Mouse (Mus musculus): ENCODE data around the gene Cd36. TPM values are rescaled to one million over a fixed set of nuclear protein-coding genes. Genes with fewer than 3 reads are reported as not detected.

Gene Cd36
- polyA plus RNA-seq, 1 experiment: 7.7 TPM

DNA sequence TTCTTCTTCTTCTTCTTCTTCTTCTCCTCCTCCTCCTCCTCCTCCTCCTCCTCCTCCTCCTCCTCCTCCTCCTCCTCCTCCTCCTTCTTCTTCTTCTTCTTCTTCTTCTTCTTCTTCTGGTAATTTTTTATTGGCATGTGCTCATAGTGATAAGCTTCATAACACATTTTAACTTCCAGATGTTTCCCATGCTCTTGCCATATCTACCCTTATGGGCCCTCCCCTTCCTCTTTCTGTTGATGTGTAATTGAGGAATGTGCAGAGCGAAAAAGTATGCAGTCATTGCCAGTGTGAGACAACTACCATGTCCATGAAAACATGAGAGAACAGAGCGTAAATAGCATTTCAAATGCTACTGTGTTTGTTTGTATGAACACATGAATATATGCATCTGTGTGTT lies 118.3 kb downstream of the Cd36 start:
- H3ac ChIP-seq (ENCODE audit: control insufficient read depth, insufficient read length): no peak overlapping the region
- H3K4me2 ChIP-seq (ENCODE audit: low read depth): no peak overlapping the region
- no peaks in the 10 kb centered on the region for H3K36me3 ChIP-seq (ENCODE audit: control insufficient read depth, insufficient read depth)
- no peak overlapping the region for H3K4me3 ChIP-seq
- TF ChIP-seq MAX (IDR thresholded peaks at IDR 0.05; ENCODE audit: low read depth) (no peak), POLR2AphosphoS2 (IDR thresholded peaks at IDR 0.05; ENCODE audit: insufficient read length, low read depth) (no peak), E2F4 (IDR thresholded peaks at IDR 0.05; ENCODE audit: insufficient read depth) (no peak), REST (IDR thresholded peaks at IDR 0.05; ENCODE audit: insufficient read depth, insufficient read length) (no peak), SRF (IDR thresholded peaks at IDR 0.05; ENCODE audit: control insufficient read depth, insufficient read length, low read depth) (no peak), CEBPB (IDR thresholded peaks at IDR 0.05; ENCODE audit: insufficient read depth, poor library complexity, severe bottlenecking) (no peak), USF1 (IDR thresholded peaks at IDR 0.05; ENCODE audit: low read depth) (no peak), TCF3 (IDR thresholded peaks at IDR 0.05; ENCODE audit: insufficient read length, low read depth) (no peak), POLR2A (IDR thresholded peaks at IDR 0.05; ENCODE audit: insufficient read length, low read depth) (no peak), TCF12 (IDR thresholded peaks at IDR 0.05; ENCODE audit: insufficient read depth, poor library complexity, severe bottlenecking) (no peak), MYOD1 (IDR thresholded peaks at IDR 0.05; ENCODE audit: control insufficient read depth in 1 of 3, insufficient read length in 2 of 3, low read depth in 2 of 3) (no peak), MYOG (IDR thresholded peaks at IDR 0.05; ENCODE audit: control insufficient read depth in 1 of 3, insufficient read depth in 1 of 3, insufficient read length in 2 of 3, low read depth in 2 of 3) (no peak)
- no peaks in the 10 kb centered on the region for H3K27me3 ChIP-seq (ENCODE audit: control insufficient read depth, insufficient read depth, insufficient read length)
- H3K79me2 ChIP-seq (ENCODE audit: control insufficient read depth, insufficient read depth): no peaks in the 10 kb centered on the region

DNA sequence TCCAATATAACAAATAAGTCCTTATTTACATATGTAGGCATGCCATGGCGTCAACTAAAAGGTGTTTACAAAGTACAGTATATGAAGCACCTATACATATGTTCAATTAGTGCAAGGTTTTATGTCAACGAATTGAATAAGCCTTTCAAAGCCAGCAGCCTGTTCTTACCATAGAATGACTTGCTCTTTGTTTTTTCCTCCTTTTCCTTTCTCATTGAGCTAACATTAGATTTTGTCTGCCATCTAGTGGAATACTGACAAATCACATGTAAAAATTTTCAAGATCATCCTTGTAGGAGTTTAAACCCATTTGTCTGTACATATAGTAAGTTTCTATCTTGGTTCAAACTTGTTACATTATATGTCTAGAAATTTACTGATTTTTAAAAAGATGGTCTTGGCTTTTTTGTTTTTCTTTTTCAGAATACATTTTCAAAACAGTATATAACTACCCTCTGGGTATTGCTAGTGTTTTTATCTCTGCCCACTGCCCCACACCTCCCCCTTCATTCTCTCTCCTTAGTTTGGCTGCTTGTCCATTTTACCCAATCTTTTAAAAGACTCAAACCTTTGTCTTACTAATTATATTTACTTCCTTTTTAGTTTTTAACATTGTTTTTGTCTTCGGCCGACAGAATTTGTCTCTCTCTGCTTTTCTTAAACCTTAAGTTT lies 122.5 kb downstream of the Cd36 start:
- Histone ChIP-seq H3K4me2 (ENCODE audit: low read depth) (no peak overlapping the region), H3K79me2 (ENCODE audit: control insufficient read depth, insufficient read depth) (no peaks in the 10 kb centered on the region), H3K27me3 (ENCODE audit: control insufficient read depth, insufficient read depth, insufficient read length) (no peaks in the 10 kb centered on the region), H3K36me3 (ENCODE audit: control insufficient read depth, insufficient read depth) (no peaks in the 10 kb centered on the region), H3K4me3 (no peak overlapping the region), H3ac (ENCODE audit: control insufficient read depth, insufficient read length) (no peak overlapping the region)
- TF ChIP-seq MAX (IDR thresholded peaks at IDR 0.05; ENCODE audit: low read depth): no peak
- no peak for TF ChIP-seq USF1 (IDR thresholded peaks at IDR 0.05; ENCODE audit: low read depth)
- TF ChIP-seq MYOG (IDR thresholded peaks at IDR 0.05; ENCODE audit: control insufficient read depth in 1 of 3, insufficient read depth in 1 of 3, insufficient read length in 2 of 3, low read depth in 2 of 3): no peak
- TF ChIP-seq E2F4 (IDR thresholded peaks at IDR 0.05; ENCODE audit: insufficient read depth): no peak
- no peak for TF ChIP-seq CEBPB (IDR thresholded peaks at IDR 0.05; ENCODE audit: insufficient read depth, poor library complexity, severe bottlenecking)
- TF ChIP-seq TCF12 (IDR thresholded peaks at IDR 0.05; ENCODE audit: insufficient read depth, poor library complexity, severe bottlenecking): no peak
- TF ChIP-seq POLR2AphosphoS2 (IDR thresholded peaks at IDR 0.05; ENCODE audit: insufficient read length, low read depth): no peak
- no peak for TF ChIP-seq SRF (IDR thresholded peaks at IDR 0.05; ENCODE audit: control insufficient read depth, insufficient read length, low read depth)
- no peak for TF ChIP-seq MYOD1 (IDR thresholded peaks at IDR 0.05; ENCODE audit: control insufficient read depth in 1 of 3, insufficient read length in 2 of 3, low read depth in 2 of 3)

DNA sequence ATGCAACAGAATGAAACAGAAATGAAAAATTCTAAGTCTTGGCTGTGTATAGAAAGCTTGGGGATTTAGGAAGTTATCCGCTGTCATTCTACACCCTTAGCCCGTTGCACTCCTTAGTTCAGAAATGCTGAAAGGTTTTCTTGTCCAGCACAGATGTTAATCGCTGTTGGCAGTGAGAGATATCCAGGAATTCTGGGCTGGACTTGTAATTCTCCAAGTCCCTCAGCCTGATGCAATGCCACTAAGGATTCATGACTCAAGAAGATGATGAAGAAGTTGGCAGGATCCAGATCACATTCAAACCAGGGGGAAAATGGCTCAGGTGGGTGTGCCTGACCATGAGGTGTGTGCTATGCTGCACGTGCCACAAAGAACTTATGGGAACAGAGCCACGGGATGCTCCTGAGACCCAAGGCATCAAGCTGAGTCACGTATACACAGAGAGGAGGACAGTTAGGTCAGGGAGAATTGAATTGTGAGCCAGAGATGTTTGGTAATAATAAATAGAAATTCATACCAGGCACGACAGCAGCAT lies 135.1 kb downstream of the Cd36 start:
- Histone ChIP-seq H3K4me3 (no peak overlapping the region), H3K36me3 (ENCODE audit: control insufficient read depth, insufficient read depth) (no peaks in the 10 kb centered on the region), H3K4me2 (ENCODE audit: low read depth) (no peak overlapping the region), H3ac (ENCODE audit: control insufficient read depth, insufficient read length) (no peak overlapping the region), H3K27me3 (ENCODE audit: control insufficient read depth, insufficient read depth, insufficient read length) (no peaks in the 10 kb centered on the region), H3K79me2 (ENCODE audit: control insufficient read depth, insufficient read depth) (no peaks in the 10 kb centered on the region)
- TF ChIP-seq USF1 (IDR thresholded peaks at IDR 0.05; ENCODE audit: low read depth): no peak
- TF ChIP-seq CEBPB (IDR thresholded peaks at IDR 0.05; ENCODE audit: insufficient read depth, poor library complexity, severe bottlenecking): 0 out of 2 replicates have a peak, but pooled peaks have one; percentile 1

DNA sequence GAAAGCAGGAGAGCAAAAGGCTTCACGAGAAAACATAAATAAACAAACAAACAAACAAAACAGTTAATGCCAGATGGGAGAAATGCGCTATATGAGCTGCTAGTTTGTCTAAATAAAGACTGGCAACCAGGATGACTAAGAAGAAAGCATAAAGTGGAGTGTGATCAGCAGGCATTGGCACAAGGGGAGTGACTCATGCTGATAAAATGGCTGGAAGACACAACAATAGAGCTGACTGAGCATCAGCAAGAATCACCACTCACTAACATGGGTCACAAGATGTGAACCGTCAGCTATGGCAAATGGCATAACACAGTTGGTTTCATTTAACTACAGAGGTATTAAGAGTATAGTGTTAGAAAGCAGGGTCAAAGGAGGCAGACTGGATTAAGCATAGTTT lies 140.3 kb downstream of the Cd36 start:
- Histone ChIP-seq H3K27me3 (ENCODE audit: control insufficient read depth, insufficient read depth, insufficient read length) (no peaks in the 10 kb centered on the region), H3K4me2 (ENCODE audit: low read depth) (peak overlapping the region; percentile 7), H3K36me3 (ENCODE audit: control insufficient read depth, insufficient read depth) (no peaks in the 10 kb centered on the region), H3K4me3 (no peak overlapping the region), H3ac (ENCODE audit: control insufficient read depth, insufficient read length) (no peak overlapping the region), H3K79me2 (ENCODE audit: control insufficient read depth, insufficient read depth) (no peaks in the 10 kb centered on the region)
- no peak for TF ChIP-seq CEBPB (IDR thresholded peaks at IDR 0.05; ENCODE audit: insufficient read depth, poor library complexity, severe bottlenecking)
- no peak for TF ChIP-seq SRF (IDR thresholded peaks at IDR 0.05; ENCODE audit: control insufficient read depth, insufficient read length, low read depth)
- peak; percentile 5 for TF ChIP-seq USF1 (IDR thresholded peaks at IDR 0.05; ENCODE audit: low read depth)
- TF ChIP-seq MYOD1 (IDR thresholded peaks at IDR 0.05; ENCODE audit: control insufficient read depth in 1 of 3, insufficient read length in 2 of 3, low read depth in 2 of 3): peak in 1 of 3 experiments; percentile 10

DNA sequence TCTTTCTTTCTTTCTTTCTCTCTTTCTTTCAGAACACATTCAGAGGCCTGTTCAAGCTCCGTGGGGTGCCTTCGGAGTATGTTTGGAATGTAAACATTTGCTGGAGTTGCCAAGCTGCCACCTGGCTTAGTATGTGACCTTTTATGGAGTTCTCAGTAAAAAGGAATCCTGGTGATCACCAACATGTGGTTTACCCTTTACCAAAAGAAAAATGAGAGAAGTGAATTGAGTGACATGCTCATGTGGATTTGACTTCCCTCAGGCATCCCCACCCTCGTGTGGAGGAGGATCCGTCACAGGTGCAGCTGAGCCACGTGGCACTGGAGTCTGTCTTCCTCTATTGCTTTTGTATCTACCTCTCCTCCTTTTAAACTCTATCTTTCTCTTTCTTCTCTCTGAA lies 141.5 kb downstream of the Cd36 start:
- TF ChIP-seq E2F4 (IDR thresholded peaks at IDR 0.05; ENCODE audit: insufficient read depth): no peak
- TF ChIP-seq MYOD1 (IDR thresholded peaks at IDR 0.05; ENCODE audit: control insufficient read depth in 1 of 3, insufficient read length in 2 of 3, low read depth in 2 of 3): peak in 2 of 3 experiments; percentile 93 to 95
- TF ChIP-seq MYOG (IDR thresholded peaks at IDR 0.05; ENCODE audit: control insufficient read depth in 1 of 3, insufficient read depth in 1 of 3, insufficient read length in 2 of 3, low read depth in 2 of 3): peak in 2 of 3 experiments; percentile 57 to 78
- peak; percentile 19 for TF ChIP-seq TCF3 (IDR thresholded peaks at IDR 0.05; ENCODE audit: insufficient read length, low read depth)
- TF ChIP-seq POLR2A (IDR thresholded peaks at IDR 0.05; ENCODE audit: insufficient read length, low read depth): no peak
- no peak for TF ChIP-seq CEBPB (IDR thresholded peaks at IDR 0.05; ENCODE audit: insufficient read depth, poor library complexity, severe bottlenecking)
- peak; percentile 89 for TF ChIP-seq SRF (IDR thresholded peaks at IDR 0.05; ENCODE audit: control insufficient read depth, insufficient read length, low read depth)
- TF ChIP-seq USF1 (IDR thresholded peaks at IDR 0.05; ENCODE audit: low read depth): peak; percentile 70
- no peak for TF ChIP-seq REST (IDR thresholded peaks at IDR 0.05; ENCODE audit: insufficient read depth, insufficient read length)
- peak; percentile 24 for TF ChIP-seq TCF12 (IDR thresholded peaks at IDR 0.05; ENCODE audit: insufficient read depth, poor library complexity, severe bottlenecking)
- peak; percentile 63 for TF ChIP-seq MAX (IDR thresholded peaks at IDR 0.05; ENCODE audit: low read depth)
- TF ChIP-seq POLR2AphosphoS2 (IDR thresholded peaks at IDR 0.05; ENCODE audit: insufficient read length, low read depth): no peak
- H3K4me2 ChIP-seq (ENCODE audit: low read depth): peak overlapping the region; percentile 34

More for the DNA sequence above, 141.5 kb downstream of the Cd36 start:
- no peaks in the 10 kb centered on the region for H3K79me2 ChIP-seq (ENCODE audit: control insufficient read depth, insufficient read depth)
- no peaks in the 10 kb centered on the region for H3K36me3 ChIP-seq (ENCODE audit: control insufficient read depth, insufficient read depth)
- no peak overlapping the region for H3K4me3 ChIP-seq
- no peaks in the 10 kb centered on the region for H3K27me3 ChIP-seq (ENCODE audit: control insufficient read depth, insufficient read depth, insufficient read length)
- no peak overlapping the region for H3ac ChIP-seq (ENCODE audit: control insufficient read depth, insufficient read length)

All from myocyte (in vitro differentiated cells).